Mouse (Mus musculus): ENCODE results near the gene Anxa11.
"Not testable (repeated sequence)": the region's sequence is repeated elsewhere in the genome, so short reads cannot be mapped to it uniquely, and the experiment has no call there.

Gene Anxa11

GRCm38 (mm10) chr14:25841579-25841978 lies 377 bp upstream of the Anxa11 start:
- DNase-seq (ENCODE audit: low spot score in 2 of 2): no peak

GRCm38 (mm10) chr14:25842688-25843003 lies 690 bp downstream of the Anxa11 start:
- DNase-seq (ENCODE audit: low spot score in 2 of 2): no peak

GRCm38 (mm10) chr14:25844372-25844771 lies 2.4 kb downstream of the Anxa11 start:
- no peak for DNase-seq (ENCODE audit: low spot score in 2 of 2)

- DNase-seq (ENCODE audit: low spot score in 2 of 2): no peak
Measured at GRCm38 (mm10) chr14:25845832-25846383, 4.0 kb downstream of the Anxa11 start.

GRCm38 (mm10) chr14:25846516-25846915 lies 4.6 kb downstream of the Anxa11 start:
- DNase-seq (ENCODE audit: low spot score in 2 of 2): no peak

GRCm38 (mm10) chr14:25847660-25848059 lies 5.7 kb downstream of the Anxa11 start:
- no peak for DNase-seq (ENCODE audit: low spot score in 2 of 2)

GRCm38 (mm10) chr14:25848237-25848636 lies 6.3 kb downstream of the Anxa11 start:
- DNase-seq (ENCODE audit: low spot score in 2 of 2): no peak

- DNase-seq (ENCODE audit: low spot score in 2 of 2): not testable (repeated sequence)
Measured at GRCm38 (mm10) chr14:25848708-25849107, 6.8 kb downstream of the Anxa11 start.

GRCm38 (mm10) chr14:25850433-25850832 lies 8.5 kb downstream of the Anxa11 start:
- no peak for DNase-seq (ENCODE audit: low spot score in 2 of 2)

GRCm38 (mm10) chr14:25851189-25851588 lies 9.2 kb downstream of the Anxa11 start:
- no peak for DNase-seq (ENCODE audit: low spot score in 2 of 2)

GRCm38 (mm10) chr14:25852121-25852561 lies 10.2 kb downstream of the Anxa11 start:
- no peak for DNase-seq (ENCODE audit: low spot score in 2 of 2)

GRCm38 (mm10) chr14:25853295-25853694 lies 11.3 kb downstream of the Anxa11 start:
- no peak for DNase-seq (ENCODE audit: low spot score in 2 of 2)

- no peak for DNase-seq (ENCODE audit: low spot score in 2 of 2)
Measured at GRCm38 (mm10) chr14:25853717-25854452, 11.9 kb downstream of the Anxa11 start.

GRCm38 (mm10) chr14:25855241-25855885 lies 13.4 kb downstream of the Anxa11 start:
- no peak for DNase-seq (ENCODE audit: low spot score in 2 of 2)

- no peak for DNase-seq (ENCODE audit: low spot score in 2 of 2)
Measured at GRCm38 (mm10) chr14:25857168-25857621, 15.2 kb downstream of the Anxa11 start.

- no peak for DNase-seq (ENCODE audit: low spot score in 2 of 2)
Measured at GRCm38 (mm10) chr14:25857940-25858339, 16.0 kb downstream of the Anxa11 start.

GRCm38 (mm10) chr14:25861771-25862530 lies 20.0 kb downstream of the Anxa11 start:
- no peak for DNase-seq (ENCODE audit: low spot score in 2 of 2)

GRCm38 (mm10) chr14:25863721-25864120 lies 21.8 kb downstream of the Anxa11 start:
- DNase-seq (ENCODE audit: low spot score in 2 of 2): no peak

GRCm38 (mm10) chr14:25865251-25865650 lies 23.3 kb downstream of the Anxa11 start:
- DNase-seq (ENCODE audit: low spot score in 2 of 2): no peak

GRCm38 (mm10) chr14:25866384-25866783 lies 24.4 kb downstream of the Anxa11 start:
- DNase-seq (ENCODE audit: low spot score in 2 of 2): no peak

GRCm38 (mm10) chr14:25866832-25867231 lies 24.9 kb downstream of the Anxa11 start:
- no peak for DNase-seq (ENCODE audit: low spot score in 2 of 2)

- DNase-seq (ENCODE audit: low spot score in 2 of 2): no peak
Measured at GRCm38 (mm10) chr14:25867834-25868233, 25.9 kb downstream of the Anxa11 start.
